Mouse (Mus musculus) stomach, embryonic 15.5 days (tissue): ENCODE data around the gene Aftph. TPM values are rescaled to one million over a fixed set of nuclear protein-coding genes. Genes with fewer than 3 reads are reported as not detected.

Experiments used
- ATAC-seq: fragments of 200-750 bp; cut with Nextera tagmentation; 2 replicates; pipeline ENCODE4 v1.8.0; 2017; ENCODE audit warnings: low read depth, moderate number of reproducible peaks, moderate TSS enrichment; ENCODE audit not compliant: insufficient read depth, low FRiP score
- H3K27ac ChIP-seq: fragments of 300-500 bp; sonication (generic); 2 replicates; pipeline ENCODE4 v1.5.1; 2015; ENCODE audit warnings: mild to moderate bottlenecking, inconsistent platforms
- H3K27me3 ChIP-seq: fragments of 300-500 bp; sonication (generic); replicated peaks from 2 replicates; pipeline ENCODE4 v1.6.1; 2015; ENCODE audit warnings: inconsistent platforms
- H3K36me3 ChIP-seq: fragments of 300-500 bp; sonication (generic); 2 replicates; pipeline ENCODE4 v1.6.1; 2015; ENCODE audit warnings: inconsistent platforms
- H3K4me1 ChIP-seq: fragments of 300-500 bp; sonication (generic); 2 replicates; pipeline ENCODE4 v1.6.1; 2015; ENCODE audit warnings: inconsistent platforms
- H3K4me2 ChIP-seq: fragments of 300-500 bp; sonication (generic); 2 replicates; pipeline ENCODE4 v1.6.1; 2015; ENCODE audit warnings: mild to moderate bottlenecking, inconsistent platforms
- H3K4me3 ChIP-seq: fragments of 300-500 bp; sonication (generic); replicated peaks from 2 replicates; pipeline ENCODE4 v1.5.1; 2015; ENCODE audit warnings: inconsistent platforms
- H3K9ac ChIP-seq: fragments of 300-500 bp; sonication (generic); 2 replicates; pipeline ENCODE4 v1.6.1; 2015; ENCODE audit warnings: inconsistent platforms
- H3K9me3 ChIP-seq: fragments of 300-500 bp; sonication (generic); 2 replicates; pipeline ENCODE4 v1.6.1; 2016; ENCODE audit warnings: inconsistent platforms
- WGBS: fragments of 180-500 bp; shearing (Covaris S2); methylation state at CpG from one replicate; pipeline ENCODE4 v1.1.7; 2015; 5-methylcytosine and 5-hydroxymethylcytosine counted together
- polyA plus RNA-seq: library from polyadenylated mRNA; unstranded; fragments of >200 nt; fragmentation: Nextera tagmentation; extraction: Ambion mirVana; gene quantifications from 2 replicates; pipeline ENCODE4 v1.2.1, GENCODE M21; 2015

Aftph gene
- polyA plus RNA-seq: 22.8 and 23.2 TPM in 2 replicates

- H3K9me3 ChIP-seq: no peaks in the 10 kb centered on the region
- 0 out of 2 replicates have a peak, but pooled peaks cover 2% of the 10 kb centered on the region for H3K4me1 ChIP-seq
- H3K9ac ChIP-seq: peak within 1 kb of the TSS; percentile 84
- peak; percentile 99 for ATAC-seq
- H3K4me3 ChIP-seq: peak within 1 kb of the TSS; percentile 100
- no peaks in the 10 kb centered on the region for H3K36me3 ChIP-seq
- under 1% methylated on average over 55 of the region's 81 CpGs for WGBS
- peak within 1 kb of the TSS; percentile 82 for H3K4me2 ChIP-seq
- H3K27ac ChIP-seq: peak within 1 kb of the TSS; percentile 97
- no peaks in the 10 kb centered on the region for H3K27me3 ChIP-seq
Observed at GRCm38 (mm10) chr11:20741201-20742100, at the start of gene Aftph. Gene Aftph (minus strand): TSS chr11:20741589.

- 63% methylated on average over 1 of the region's 1 CpGs for WGBS
- no peak for ATAC-seq
- Histone ChIP-seq H3K9ac (no peak overlapping the region), H3K27ac (no peak overlapping the region), H3K4me1 (no peaks in the 10 kb centered on the region), H3K9me3 (no peaks in the 10 kb centered on the region), H3K4me3 (no peak overlapping the region), H3K27me3 (no peaks in the 10 kb centered on the region), H3K4me2 (no peak overlapping the region), H3K36me3 (no peaks in the 10 kb centered on the region)
Observed at GRCm38 (mm10) chr11:20789015-20789414, 47.6 kb upstream of the Aftph start.

- Histone ChIP-seq H3K27me3 (no peaks in the 10 kb centered on the region), H3K4me1 (no peaks in the 10 kb centered on the region), H3K9me3 (no peaks in the 10 kb centered on the region), H3K36me3 (no peaks in the 10 kb centered on the region), H3K9ac (no peak overlapping the region), H3K4me2 (no peak overlapping the region), H3K4me3 (no peak overlapping the region), H3K27ac (no peak overlapping the region)
- WGBS: 71% methylated on average over 3 of the region's 3 CpGs
- no peak for ATAC-seq
Observed at GRCm38 (mm10) chr11:20788070-20788469, 46.7 kb upstream of the Aftph start.

- ATAC-seq: no peak
- 69% methylated on average over 2 of the region's 2 CpGs for WGBS
- H3K27me3 ChIP-seq: no peaks in the 10 kb centered on the region
Observed at GRCm38 (mm10) chr11:20786191-20786590, 44.8 kb upstream of the Aftph start.

GRCm38 (mm10) chr11:20785186-20785585, 43.8 kb upstream of the Aftph start:
- no peaks in the 10 kb centered on the region for H3K9me3 ChIP-seq
- no peak overlapping the region for H3K4me2 ChIP-seq
- no peaks in the 10 kb centered on the region for H3K4me1 ChIP-seq
- no peaks in the 10 kb centered on the region for H3K27me3 ChIP-seq
- 68% methylated on average over 1 of the region's 1 CpGs for WGBS
- no peak overlapping the region for H3K9ac ChIP-seq
- H3K4me3 ChIP-seq: no peak overlapping the region
- no peak for ATAC-seq
- no peaks in the 10 kb centered on the region for H3K36me3 ChIP-seq
- no peak overlapping the region for H3K27ac ChIP-seq

More at GRCm38 (mm10) chr11:20786191-20786590, 44.8 kb upstream of the Aftph start:
- Histone ChIP-seq H3K9me3 (no peaks in the 10 kb centered on the region), H3K4me2 (no peak overlapping the region), H3K9ac (no peak overlapping the region), H3K4me1 (no peaks in the 10 kb centered on the region), H3K36me3 (no peaks in the 10 kb centered on the region), H3K4me3 (no peak overlapping the region), H3K27ac (no peak overlapping the region)

- ATAC-seq: no peak
- Histone ChIP-seq H3K9me3 (no peaks in the 10 kb centered on the region), H3K9ac (no peak overlapping the region), H3K27ac (no peak overlapping the region), H3K4me1 (no peaks in the 10 kb centered on the region), H3K27me3 (no peaks in the 10 kb centered on the region), H3K4me2 (no peak overlapping the region), H3K36me3 (no peaks in the 10 kb centered on the region), H3K4me3 (no peak overlapping the region)
- 85% methylated on average over 6 of the region's 6 CpGs for WGBS
Observed at GRCm38 (mm10) chr11:20784776-20785175, 43.4 kb upstream of the Aftph start.

GRCm38 (mm10) chr11:20783467-20783866, 42.1 kb upstream of the Aftph start:
- no peaks in the 10 kb centered on the region for H3K4me1 ChIP-seq
- H3K4me2 ChIP-seq: no peak overlapping the region
- H3K9me3 ChIP-seq: no peaks in the 10 kb centered on the region
- H3K4me3 ChIP-seq: no peak overlapping the region
- H3K27me3 ChIP-seq: no peaks in the 10 kb centered on the region
- no peak overlapping the region for H3K9ac ChIP-seq
- ATAC-seq: no peak
- H3K27ac ChIP-seq: no peak overlapping the region
- 86% methylated on average over 1 of the region's 1 CpGs for WGBS
- H3K36me3 ChIP-seq: no peaks in the 10 kb centered on the region

- Histone ChIP-seq H3K27me3 (no peaks in the 10 kb centered on the region), H3K9me3 (no peaks in the 10 kb centered on the region), H3K4me2 (no peak overlapping the region), H3K27ac (no peak overlapping the region), H3K4me1 (no peaks in the 10 kb centered on the region), H3K36me3 (no peaks in the 10 kb centered on the region), H3K4me3 (no peak overlapping the region), H3K9ac (no peak overlapping the region)
- WGBS: 65% methylated on average over 2 of the region's 2 CpGs
- ATAC-seq: no peak
Observed at GRCm38 (mm10) chr11:20782620-20783019, 41.2 kb upstream of the Aftph start.

GRCm38 (mm10) chr11:20780312-20780711, 38.9 kb upstream of the Aftph start:
- Histone ChIP-seq H3K36me3 (no peaks in the 10 kb centered on the region), H3K9me3 (no peaks in the 10 kb centered on the region), H3K4me2 (no peak overlapping the region), H3K4me1 (no peaks in the 10 kb centered on the region), H3K4me3 (no peak overlapping the region), H3K27me3 (no peaks in the 10 kb centered on the region), H3K27ac (no peak overlapping the region), H3K9ac (no peak overlapping the region)
- ATAC-seq: no peak
- WGBS: 73% methylated on average over 4 of the region's 4 CpGs

- H3K27ac ChIP-seq: no peak overlapping the region
- no peak overlapping the region for H3K4me2 ChIP-seq
- no peak overlapping the region for H3K4me3 ChIP-seq
- no peaks in the 10 kb centered on the region for H3K4me1 ChIP-seq
- no peak overlapping the region for H3K9ac ChIP-seq
- H3K36me3 ChIP-seq: no peaks in the 10 kb centered on the region
- H3K9me3 ChIP-seq: no peaks in the 10 kb centered on the region
- WGBS: 84% methylated on average over 3 of the region's 3 CpGs
- H3K27me3 ChIP-seq: no peaks in the 10 kb centered on the region
- no peak for ATAC-seq
Observed at GRCm38 (mm10) chr11:20778861-20779563, 37.6 kb upstream of the Aftph start.

GRCm38 (mm10) chr11:20778298-20778697, 36.9 kb upstream of the Aftph start:
- no peak for ATAC-seq
- Histone ChIP-seq H3K27ac (no peak overlapping the region), H3K9ac (no peak overlapping the region), H3K9me3 (no peaks in the 10 kb centered on the region), H3K4me3 (no peak overlapping the region), H3K4me2 (no peak overlapping the region), H3K27me3 (no peaks in the 10 kb centered on the region), H3K36me3 (no peaks in the 10 kb centered on the region), H3K4me1 (no peaks in the 10 kb centered on the region)
- WGBS: 55% methylated on average over 1 of the region's 1 CpGs

- no peak overlapping the region for H3K9ac ChIP-seq
- ATAC-seq: no peak
- no peak overlapping the region for H3K4me2 ChIP-seq
- no peaks in the 10 kb centered on the region for H3K4me1 ChIP-seq
- no peaks in the 10 kb centered on the region for H3K36me3 ChIP-seq
- no peak overlapping the region for H3K4me3 ChIP-seq
- no peaks in the 10 kb centered on the region for H3K27me3 ChIP-seq
- no peaks in the 10 kb centered on the region for H3K9me3 ChIP-seq
- H3K27ac ChIP-seq: no peak overlapping the region
Observed at GRCm38 (mm10) chr11:20776668-20777067, 35.3 kb upstream of the Aftph start.
